Mouse (Mus musculus) myocyte (in vitro differentiated cells): Measurements from ENCODE around the gene Zfp719.

Experiments used
- MAX ChIP-seq: IDR thresholded peaks from one replicate; pipeline ENCODE4 v1.6.1; 2011; ENCODE audit warnings: low read depth, mild to moderate bottlenecking, control low read depth
- REST ChIP-seq: IDR thresholded peaks from one replicate; pipeline ENCODE4 v1.6.1; 2011; ENCODE audit warnings: mild to moderate bottlenecking, control low read depth, moderate library complexity; ENCODE audit not compliant: insufficient read depth, insufficient read length
- USF1 ChIP-seq: IDR thresholded peaks from one replicate; pipeline ENCODE4 v1.6.1; 2011; ENCODE audit warnings: low read depth, mild to moderate bottlenecking, control low read depth, moderate library complexity

- TF ChIP-seq USF1 (no peak), MAX (no peak), REST (no peak)
Observed at GRCm38 (mm10) chr7:43563300-43563699, 16.1 kb upstream of the Zfp719 start.
